Mouse (Mus musculus) gastrocnemius, adult 8-10 months (tissue): Measurements from ENCODE around the gene Prcc. TPM values are rescaled to one million over a fixed set of nuclear protein-coding genes. Genes with fewer than 3 reads are reported as not detected.
"Not testable (repeated sequence)": the region's sequence is repeated elsewhere in the genome, so short reads cannot be mapped to it uniquely, and the experiment has no call there.

Experiments used
- DNase-seq, 2 experiments: peaks; one replicate each; pipeline ENCODE4 v3.0.0; 2022; ENCODE audit warnings: low spot score in 2 of 2
- total RNA-seq, 4 experiments: library from RNA; stranded (reverse); gene quantifications; 2 replicates each; pipeline ENCODE4 v1.2.4; 2022

Gene Prcc
- total RNA-seq, 4 experiments from 2014 or later: 48.6 to 53.0 (median 52.0) TPM

GRCm38 (mm10) chr3:87846650-87847110, 38.7 kb downstream of the Prcc start, which contains the start of gene Sh2d2a:
Gene Sh2d2a, plus strand, starts transcription at chr3:87846755.
- no peak for DNase-seq

GRCm38 (mm10) chr3:87846186-87846585, 39.2 kb downstream of the Prcc start:
- DNase-seq: no peak

- DNase-seq: no peak
These were observed 40.4 kb downstream of the Prcc start for GRCm38 (mm10) chr3:87844981-87845380.

GRCm38 (mm10) chr3:87840858-87841257, 44.5 kb downstream of the Prcc start:
- no peak for DNase-seq

GRCm38 (mm10) chr3:87838622-87839021, 46.8 kb downstream of the Prcc start:
- DNase-seq: peak; percentile 36

DNA sequence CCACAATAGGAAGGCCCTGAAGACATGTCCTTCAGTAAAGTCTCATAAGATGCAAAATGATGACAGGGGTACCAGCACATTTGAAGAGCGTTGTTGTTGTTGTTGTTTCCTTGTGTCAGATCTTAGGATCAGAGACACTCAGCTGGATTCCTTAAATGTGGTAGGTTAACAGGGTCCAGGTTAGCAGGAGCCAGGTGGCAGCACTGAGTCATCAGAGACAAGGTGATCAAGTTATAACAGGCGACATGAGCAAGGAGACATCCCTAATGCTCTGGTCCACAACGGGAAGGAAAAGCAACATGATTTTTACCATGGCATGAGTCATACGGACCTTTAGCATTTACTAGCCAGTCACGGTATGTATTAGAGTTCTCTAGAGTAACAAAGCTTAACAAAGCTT, 51.9 kb downstream of the Prcc start:
- DNase-seq: no peak

- no peak for DNase-seq
These were observed 53.1 kb downstream of the Prcc start for GRCm38 (mm10) chr3:87832109-87832859.

DNA sequence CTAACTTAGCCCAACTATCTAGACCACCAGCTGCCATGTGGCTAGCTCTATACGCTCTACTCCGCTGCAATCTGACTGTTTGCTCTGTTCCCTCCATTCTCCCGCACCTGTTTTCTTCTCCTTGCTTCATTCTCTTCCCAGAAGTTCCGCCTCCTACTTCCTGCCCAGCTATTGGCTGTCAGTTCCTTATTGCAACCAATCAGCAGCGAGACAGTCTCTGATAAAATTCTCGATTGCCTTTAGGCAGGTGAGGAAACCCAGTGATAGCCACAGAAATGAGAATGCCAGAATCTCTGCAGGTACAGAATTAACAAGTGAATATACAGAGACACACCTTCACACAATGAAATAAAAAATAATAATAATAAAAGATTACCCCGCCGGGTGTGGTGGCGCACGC, 56.4 kb downstream of the Prcc start:
- no peak for DNase-seq

DNA sequence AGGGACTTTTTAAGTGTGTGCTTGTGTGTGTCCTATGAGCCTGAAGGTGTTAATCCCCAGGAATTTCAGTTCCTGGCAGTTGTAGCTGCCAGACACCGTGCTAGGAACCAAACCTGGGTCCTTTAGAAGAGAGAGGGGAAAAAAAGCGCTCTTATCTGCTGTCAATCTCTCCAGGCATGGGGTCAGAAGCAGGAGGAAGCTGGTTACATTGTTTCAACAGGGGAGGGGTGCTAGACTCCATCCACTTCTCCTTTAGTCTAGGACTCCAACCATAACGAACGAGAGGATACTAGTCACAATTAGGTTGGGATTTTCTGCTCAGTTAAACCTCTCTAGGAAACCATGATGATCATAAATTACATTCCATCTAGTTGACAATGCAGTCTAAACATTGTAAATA, 57.0 kb downstream of the Prcc start:
- DNase-seq: no peak

DNA sequence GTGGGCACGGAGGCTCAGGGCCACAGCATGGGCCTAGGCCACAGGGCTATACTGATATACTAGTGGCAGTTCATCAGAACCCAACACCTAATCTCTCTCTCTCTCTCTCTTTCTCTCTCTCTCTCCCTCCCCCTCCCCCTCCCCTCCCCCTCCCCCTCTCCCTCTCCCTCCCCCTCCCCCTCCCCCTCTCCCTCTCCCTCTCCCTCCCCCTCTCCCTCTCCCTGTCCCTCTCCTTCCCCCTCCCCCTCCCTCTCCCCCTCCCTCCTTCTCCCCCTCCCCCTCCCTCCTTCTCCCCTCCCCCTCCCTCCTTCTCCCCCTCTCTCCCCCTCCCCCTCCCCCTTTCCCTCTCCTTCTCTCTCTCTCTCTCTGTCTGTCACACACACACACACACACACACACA, 61.2 kb downstream of the Prcc start, which contains the start of gene Pear1:
Gene Pear1 (minus strand): TSS at position 101 of the 400 bp plus-strand sequence.
- not testable (repeated sequence) for DNase-seq

DNA sequence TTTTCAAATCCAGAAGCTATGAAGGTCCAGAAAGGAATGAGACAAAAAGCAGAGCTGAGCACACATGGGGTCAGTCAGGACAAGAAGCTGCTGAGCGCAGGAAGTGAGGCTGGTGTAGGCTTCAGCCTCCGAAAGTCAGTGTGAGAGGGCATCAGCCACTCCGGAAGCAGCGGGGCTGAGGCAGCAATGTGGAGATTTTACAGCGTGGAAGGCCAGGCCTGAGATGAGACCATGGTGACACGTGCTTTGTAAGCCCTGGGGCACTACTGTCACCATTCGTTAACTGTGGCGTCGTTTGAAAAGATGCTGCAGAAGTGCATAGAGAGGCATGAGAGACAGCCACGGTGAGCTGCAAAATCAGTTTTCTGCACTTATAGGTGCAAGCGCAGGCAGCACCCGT, 67.2 kb downstream of the Prcc start:
- no peak for DNase-seq

- DNase-seq: peak; percentile 40 to 52
These were observed 68.7 kb downstream of the Prcc start for GRCm38 (mm10) chr3:87816646-87817093.

- DNase-seq: no peak
These were observed 69.2 kb downstream of the Prcc start for GRCm38 (mm10) chr3:87816166-87816565.

DNA sequence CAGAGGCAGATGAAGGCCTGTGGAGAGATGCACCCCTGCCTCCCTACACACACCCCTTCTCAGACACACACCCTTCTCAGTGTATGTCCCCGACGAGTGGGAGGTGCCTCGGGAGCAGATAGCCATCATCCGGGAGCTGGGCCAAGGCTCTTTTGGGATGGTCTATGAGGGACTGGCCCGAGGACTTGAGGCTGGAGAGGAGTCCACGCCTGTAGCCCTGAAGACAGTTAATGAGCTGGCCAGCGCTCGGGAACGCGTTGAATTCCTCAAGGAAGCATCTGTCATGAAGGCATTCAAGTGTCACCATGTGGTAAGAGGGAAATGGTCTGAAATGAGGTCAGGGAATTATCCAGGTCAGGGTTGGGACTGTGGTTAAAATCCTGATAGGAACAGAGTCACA, 72.5 kb downstream of the Prcc start:
- no peak for DNase-seq

GRCm38 (mm10) chr3:87812413-87812812, 73.0 kb downstream of the Prcc start:
- no peak for DNase-seq

GRCm38 (mm10) chr3:87811297-87811696, 74.1 kb downstream of the Prcc start:
- DNase-seq: no peak

DNA sequence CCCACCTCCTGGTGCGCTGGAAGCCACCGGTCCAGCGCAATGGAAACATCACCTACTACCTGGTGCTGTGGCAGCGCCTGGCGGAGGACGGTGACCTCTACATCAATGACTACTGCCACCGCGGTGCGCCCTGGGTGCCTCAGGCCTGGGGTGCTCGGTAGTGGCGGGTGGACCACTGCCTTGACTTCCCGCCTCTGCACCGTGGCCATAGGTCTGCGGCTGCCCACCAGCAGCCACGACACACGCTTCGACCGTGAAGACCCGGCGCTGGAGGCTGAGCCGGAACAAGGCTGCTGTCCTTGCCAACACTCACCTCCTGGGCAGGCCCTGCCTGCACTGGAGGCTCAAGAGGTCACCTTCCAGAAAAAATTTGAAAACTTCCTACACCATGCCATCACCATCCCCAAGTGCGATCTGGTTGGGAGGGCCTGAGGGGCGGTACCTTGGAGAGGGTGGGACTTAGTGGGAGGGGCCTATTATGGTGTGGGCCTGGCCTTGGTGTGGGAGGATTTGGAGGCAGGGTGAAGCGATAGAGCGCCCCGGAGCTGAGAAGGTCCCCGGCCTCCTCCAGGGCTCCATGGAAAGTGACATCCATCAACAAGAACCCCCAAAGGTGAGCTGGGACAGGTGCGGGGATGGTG, 76.0 kb downstream of the Prcc start:
- DNase-seq: no peak

Other genes starting within 250 kb of the Prcc start
- gene Lrrc71, start 137.0 kb downstream of the Prcc start, total RNA-seq: under 1 TPM in 1 of 4 experiments, not detected in 3; 0.68 TPM
- not detected for gene Ntrk1, start 90.4 kb downstream of the Prcc start, total RNA-seq
- not detected for gene Insrr, start 88.7 kb downstream of the Prcc start, total RNA-seq
- gene Pear1, start 61.3 kb downstream of the Prcc start, total RNA-seq: 1 to 10 TPM; 3.2 to 7.1 (median 5.1) TPM
- gene Sh2d2a, start 38.9 kb downstream of the Prcc start, total RNA-seq: not detected
- gene Hdgf, start 20.7 kb upstream of the Prcc start, total RNA-seq: 100 to 1,000 TPM; 243 to 264 (median 254) TPM
- 10 to 100 TPM; 40.9 to 48.1 (median 45.8) TPM for gene Mrpl24, start 33.9 kb upstream of the Prcc start, total RNA-seq
- gene Isg20l2, start 44.7 kb upstream of the Prcc start, total RNA-seq: 1 to 10 TPM; 5.8 to 7.6 (median 7.2) TPM
- gene Rrnad1, start 45.1 kb upstream of the Prcc start, total RNA-seq: 1 to 10 TPM; 2.4 to 4.1 (median 3.5) TPM
- gene Crabp2, start 63.1 kb upstream of the Prcc start, total RNA-seq: not detected
- gene Nes, start 85.5 kb upstream of the Prcc start, total RNA-seq: 10 to 100 TPM in 2 of 4 experiments, 1 to 10 TPM in 2; 8.7 to 18.0 (median 12.0) TPM
- under 1 TPM in 1 of 4 experiments, not detected in 3; 0.15 TPM for gene Bcan, start 114.6 kb upstream of the Prcc start, total RNA-seq
- gene Hapln2, start 142.0 kb upstream of the Prcc start, total RNA-seq: under 1 TPM in 1 of 4 experiments, not detected in 3; 0.11 TPM
- gene Gpatch4, start 157.5 kb upstream of the Prcc start, total RNA-seq: 10 to 100 TPM; 24.2 to 30.2 (median 25.5) TPM
- 10 to 100 TPM; 49.1 to 56.1 (median 50.4) TPM for gene Naxe, start 172.9 kb upstream of the Prcc start, total RNA-seq
- not detected for gene Ttc24, start 192.7 kb upstream of the Prcc start, total RNA-seq
- under 1 TPM; 0.08 to 0.39 (median 0.12) TPM for gene Iqgap3, start 196.4 kb upstream of the Prcc start, total RNA-seq